Comparison of ENCODE assay signal across 25 mouse cellular contexts in the genomic region with DNA sequence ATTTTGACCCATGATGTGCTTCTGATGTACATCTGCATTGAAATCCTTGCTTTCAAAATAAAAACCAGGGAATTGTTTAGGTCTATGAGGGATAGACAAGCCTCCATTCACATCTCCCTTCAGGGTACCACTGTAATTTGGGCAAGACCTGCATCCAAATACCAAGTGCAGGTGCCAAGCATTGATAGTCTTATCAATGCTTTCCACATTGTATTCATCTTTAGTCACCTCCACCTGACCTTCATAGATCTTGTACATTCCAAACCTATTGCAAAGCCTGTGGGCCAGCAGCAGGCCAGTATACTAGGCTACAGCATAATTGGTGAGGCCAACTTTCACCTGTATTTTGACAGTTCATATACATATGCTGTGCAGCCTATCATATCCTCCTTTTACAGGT. TPM values are rescaled to one million over a fixed set of nuclear protein-coding genes. Genes with fewer than 3 reads are reported as not detected.
DNase-seq lines count a peak whose midpoint lies in the region; ATAC-seq and TF ChIP-seq lines count a peak whose summit lies in the region.
"Had no signal": no experiment of that assay in that cellular context is flagged by ENCODE, and none has a peak within 500 bp of the region (broad histone marks: within the 10 kb centered on the region; RNA-seq: fewer than 3 reads in every experiment).

No protein-coding gene starts in this region.

- H3K4me1 ChIP-seq in hindbrain, embryonic 14.5 days (replicated peaks; ENCODE audit: control insufficient read depth, insufficient read depth, low read length), result peaks cover 12% of the 10 kb centered on the region
- H3K4me1 ChIP-seq in hindbrain, embryonic 10.5 days (replicated peaks), result peaks cover 6% of the 10 kb centered on the region
- H3K4me1 ChIP-seq in liver, embryonic 12.5 days, result peaks cover 27% of the 10 kb centered on the region
- peaks cover 14% of the 10 kb centered on the region for H3K4me1 ChIP-seq in liver, postnatal 0 days (ENCODE audit: insufficient read depth)
- H3K4me1 ChIP-seq: hindbrain, embryonic 12.5 days had no signal

- H3K27me3 ChIP-seq in hindbrain, embryonic 14.5 days (ENCODE audit: control insufficient read depth, insufficient read depth, low read length), result no peaks in the 10 kb centered on the region
- H3K27me3 ChIP-seq in hindbrain, embryonic 10.5 days (ENCODE audit: insufficient read depth, poor library complexity, severe bottlenecking), result no peaks in the 10 kb centered on the region
- H3K27me3 ChIP-seq in liver, embryonic 12.5 days (replicated peaks), result no peaks in the 10 kb centered on the region
- no peaks in the 10 kb centered on the region for H3K27me3 ChIP-seq in liver, postnatal 0 days (ENCODE audit: insufficient read depth, low read length)
- H3K27me3 ChIP-seq: embryonic facial prominence, embryonic 15.5 days; forebrain, embryonic 15.5 days; heart, embryonic 15.5 days; hindbrain, embryonic 12.5 days; midbrain, embryonic 12.5 days; neural tube, embryonic 13.5 days; stomach, embryonic 15.5 days had no signal

- peak; percentile 82 for TF ChIP-seq EP300 in liver, postnatal 0 days (IDR thresholded peaks at IDR 0.05; ENCODE audit: low read depth)

- TF ChIP-seq CTCF in liver, postnatal 0 days (IDR thresholded peaks at IDR 0.05; ENCODE audit: low read depth), result no peak
- TF ChIP-seq CTCF in gastrocnemius, adult 2 months (IDR thresholded peaks at IDR 0.05), result no peak

- intact Hi-C loops in gastrocnemius, adult 2 months (cut with DNase I), result no loop called here

- no peak overlapping the region for H3K27ac ChIP-seq in hindbrain, embryonic 14.5 days
- no peak overlapping the region for H3K27ac ChIP-seq in hindbrain, embryonic 10.5 days
- peak overlapping the region; percentile 97 for H3K27ac ChIP-seq in liver, embryonic 12.5 days
- H3K27ac ChIP-seq in liver, postnatal 0 days (ENCODE audit: low read depth), result no peak overlapping the region
- H3K27ac ChIP-seq in gastrocnemius, adult 2 months, result no peak overlapping the region
- H3K27ac ChIP-seq: embryonic facial prominence, embryonic 10.5 days; embryonic facial prominence, embryonic 15.5 days; forebrain, embryonic 15.5 days; heart, embryonic 15.5 days; hindbrain, embryonic 12.5 days; midbrain, embryonic 12.5 days; neural tube, embryonic 13.5 days; stomach, embryonic 15.5 days had no signal

- no peak overlapping the region for H3K4me2 ChIP-seq in hindbrain, embryonic 14.5 days (replicated peaks)
- H3K4me2 ChIP-seq in liver, embryonic 12.5 days, result peak overlapping the region; percentile 71
- peak overlapping the region; percentile 84 for H3K4me2 ChIP-seq in liver, postnatal 0 days (ENCODE audit: low read depth, low read length)

- H3K9ac ChIP-seq in hindbrain, embryonic 14.5 days, result no peak overlapping the region
- H3K9ac ChIP-seq in liver, embryonic 12.5 days, result peak overlapping the region; percentile 76; the same call in 1 of the 2 replicates
- H3K9ac ChIP-seq in liver, postnatal 0 days (replicated peaks), result no peak overlapping the region
- H3K9ac ChIP-seq: forebrain, embryonic 15.5 days; heart, embryonic 15.5 days; hindbrain, embryonic 12.5 days; midbrain, embryonic 12.5 days had no signal

- ATAC-seq in hindbrain, embryonic 14.5 days (ENCODE audit: low FRiP score), result no peak
- ATAC-seq in erythroblast, adult 5-6 weeks (replicated peaks; ENCODE audit: low FRiP score, poor library complexity, severe bottlenecking), result peak; percentile 20
- ATAC-seq in liver, embryonic 12.5 days, result peak; percentile 19
- no peak for ATAC-seq in liver, postnatal 0 days
- ATAC-seq: forebrain, embryonic 15.5 days; intestine, embryonic 16.5 days had no signal

- no peak overlapping the region for H3K4me3 ChIP-seq in hindbrain, embryonic 14.5 days (replicated peaks; ENCODE audit: low read length)
- no peak overlapping the region for H3K4me3 ChIP-seq in hindbrain, embryonic 10.5 days
- H3K4me3 ChIP-seq in liver, embryonic 12.5 days, result peak overlapping the region; percentile 64
- H3K4me3 ChIP-seq in liver, postnatal 0 days (ENCODE audit: low read depth, low read length), result peak overlapping the region; percentile 80; the same call in 1 of the 2 replicates
- H3K4me3 ChIP-seq in gastrocnemius, adult 2 months, result no peak overlapping the region
- H3K4me3 ChIP-seq: hindbrain, embryonic 12.5 days had no signal

- H3K9me3 ChIP-seq in hindbrain, embryonic 14.5 days (ENCODE audit: control insufficient read depth, low read length), result no peaks in the 10 kb centered on the region
- H3K9me3 ChIP-seq in hindbrain, embryonic 10.5 days, result no peaks in the 10 kb centered on the region
- H3K9me3 ChIP-seq in liver, embryonic 12.5 days (replicated peaks), result no peaks in the 10 kb centered on the region
- H3K9me3 ChIP-seq in liver, postnatal 0 days (ENCODE audit: low read length), result no peaks in the 10 kb centered on the region
- H3K9me3 ChIP-seq: embryonic facial prominence, embryonic 10.5 days; embryonic facial prominence, embryonic 15.5 days; forebrain, embryonic 10.5 days; forebrain, embryonic 15.5 days; heart, embryonic 15.5 days; hindbrain, embryonic 12.5 days; midbrain, embryonic 12.5 days; neural tube, embryonic 13.5 days; stomach, embryonic 15.5 days had no signal

- peak; percentile 14 for DNase-seq in hindbrain, embryonic 14.5 days (ENCODE audit: low spot score)
- no peak for DNase-seq in hindbrain, embryonic 10.5 days (ENCODE audit: low spot score)
- no peak for DNase-seq in liver, postnatal 0 days
- no peak for DNase-seq in gastrocnemius, adult 2 months
- DNase-seq in right cerebral cortex, postnatal 14 days, result no peak
- DNase-seq in right cerebral cortex, postnatal 10 days (ENCODE audit: low spot score in 2 of 2), result no peak
- DNase-seq: adrenal gland, postnatal 14 days; cerebellum, adult 2 months; cerebellum, postnatal 14 days; kidney, postnatal 25 days; lung, postnatal 36 days; right cerebral cortex, postnatal 25 days; thymus, postnatal 25 days had no signal

- peaks cover 6% of the 10 kb centered on the region for H3K36me3 ChIP-seq in hindbrain, embryonic 14.5 days (replicated peaks; ENCODE audit: control insufficient read depth, insufficient read depth)
- H3K36me3 ChIP-seq in hindbrain, embryonic 10.5 days, result peaks cover 15% of the 10 kb centered on the region
- H3K36me3 ChIP-seq in liver, embryonic 12.5 days, result peaks cover 11% of the 10 kb centered on the region
- peaks cover 10% of the 10 kb centered on the region for H3K36me3 ChIP-seq in liver, postnatal 0 days (replicated peaks; ENCODE audit: insufficient read depth, low read length)
- H3K36me3 ChIP-seq: heart, embryonic 15.5 days; hindbrain, embryonic 12.5 days; stomach, embryonic 15.5 days had no signal

RNA-seq across cellular contexts. Expression of gene Rnpc3, which starts 1.7 kb away (rescaled TPM):
- polyA plus RNA-seq in hindbrain, embryonic 14.5 days (2014; fragmentation: Nextera tagmentation; extraction: Ambion mirVana), result 57.4 and 59.1 TPM in 2 replicates
- 35.6 and 36.3 TPM in 2 replicates for polyA plus RNA-seq in hindbrain, embryonic 10.5 days (2016; fragmentation: Nextera tagmentation; extraction: Ambion mirVana)
- total RNA-seq in erythroblast, adult 5-6 weeks (2015; ENCODE audit: low replicate concordance), result 55.2 and 71.9 TPM in 2 replicates
- 47.4 and 99.3 TPM in 2 replicates for total RNA-seq in erythroblast, adult 5-6 weeks (2017; ENCODE audit: low replicate concordance)
- 21.0 and 22.2 TPM in 2 replicates for polyA plus RNA-seq in liver, embryonic 12.5 days (2016; fragmentation: Nextera tagmentation; extraction: Ambion mirVana)
- polyA plus RNA-seq in liver, postnatal 0 days (2015; fragmentation: Nextera tagmentation; extraction: Ambion mirVana), result 15.7 and 16.9 TPM in 2 replicates
- 1 to 10 TPM; 8.8 to 9.2 TPM for total RNA-seq in gastrocnemius, adult 2 months (2021)

RNA-seq across cellular contexts. Expression of gene Amy1, which starts 25.1 kb away (rescaled TPM):
- polyA plus RNA-seq in hindbrain, embryonic 14.5 days (2014; fragmentation: Nextera tagmentation; extraction: Ambion mirVana), result 29.6 and 34.8 TPM in 2 replicates
- 0.41 and 0.65 TPM in 2 replicates for polyA plus RNA-seq in hindbrain, embryonic 10.5 days (2016; fragmentation: Nextera tagmentation; extraction: Ambion mirVana)
- total RNA-seq in erythroblast, adult 5-6 weeks (2015; ENCODE audit: low replicate concordance), result 10.2 and 13.6 TPM in 2 replicates
- total RNA-seq in erythroblast, adult 5-6 weeks (2017; ENCODE audit: low replicate concordance), result 0.77 and 7.4 TPM in 2 replicates
- polyA plus RNA-seq in liver, embryonic 12.5 days (2016; fragmentation: Nextera tagmentation; extraction: Ambion mirVana), result 2.5 and 3.2 TPM in 2 replicates
- 165 and 175 TPM in 2 replicates for polyA plus RNA-seq in liver, postnatal 0 days (2015; fragmentation: Nextera tagmentation; extraction: Ambion mirVana)
- total RNA-seq in gastrocnemius, adult 2 months (2021), result 10 to 100 TPM in 1 of 2 experiments, 1 to 10 TPM in 1; 9.4 to 11.2 TPM

Comparison
In these comparisons a context has a peak if more than half of its experiments do, and no peak if none do; other contexts are left out.
1. ATAC-seq: peak in erythroblast, adult 5-6 weeks (single experiment) and liver, embryonic 12.5 days (single experiment); none in hindbrain, embryonic 14.5 days (single experiment) and liver, postnatal 0 days (single experiment).
2. H3K4me3 ChIP-seq: peak in liver, embryonic 12.5 days (single experiment) and liver, postnatal 0 days (single experiment); none in hindbrain, embryonic 14.5 days (single experiment), hindbrain, embryonic 10.5 days (single experiment) and gastrocnemius, adult 2 months (single experiment).